ENCODE assay signal across 31 mouse cellular contexts in the genomic region with DNA sequence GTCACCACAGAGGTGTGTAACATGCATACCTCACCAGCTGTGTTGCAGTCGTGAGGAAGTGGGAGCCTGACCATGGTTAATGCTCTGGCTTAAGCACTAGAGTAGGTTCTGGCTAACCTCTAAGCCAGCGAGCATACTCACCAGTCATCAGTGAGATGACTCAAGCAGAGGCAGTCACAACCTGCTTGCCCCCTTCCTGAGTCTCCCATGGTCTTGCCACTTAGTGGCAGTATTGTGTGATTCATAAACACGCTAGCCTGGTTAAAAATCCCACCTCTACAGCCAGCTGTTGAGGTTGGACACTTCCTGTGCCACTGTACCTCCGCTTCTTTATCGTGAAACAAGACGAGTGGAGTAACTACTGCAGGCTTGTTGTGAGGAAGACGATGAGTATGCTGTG. TPM values are rescaled to one million over a fixed set of nuclear protein-coding genes. Genes with fewer than 3 reads are reported as not detected.
DNase-seq lines count a peak whose midpoint lies in the region; ATAC-seq and TF ChIP-seq lines count a peak whose summit lies in the region.
"Had no signal": no experiment of that assay in that cellular context is flagged by ENCODE, and none has a peak within 500 bp of the region (broad histone marks: within the 10 kb centered on the region; RNA-seq: fewer than 3 reads in every experiment).

No protein-coding gene starts in this region.

- no peak overlapping the region for H3K4me3 ChIP-seq in ES-Bruce4 (ENCODE audit: low read depth, low read length)
- H3K4me3 ChIP-seq: embryonic facial prominence, embryonic 10.5 days; embryonic facial prominence, embryonic 15.5 days; forebrain, embryonic 12.5 days; heart, embryonic 15.5 days; hindbrain, embryonic 12.5 days; limb, embryonic 12.5 days; liver, embryonic 12.5 days; midbrain, embryonic 12.5 days had no signal

- no peaks in the 10 kb centered on the region for H3K27me3 ChIP-seq in ES-Bruce4 (ENCODE audit: control insufficient read depth, insufficient read depth, low read length, poor library complexity, severe bottlenecking)
- H3K27me3 ChIP-seq: embryonic facial prominence, embryonic 15.5 days; forebrain, embryonic 12.5 days; heart, embryonic 15.5 days; hindbrain, embryonic 12.5 days; limb, embryonic 12.5 days; liver, embryonic 12.5 days; midbrain, embryonic 12.5 days had no signal

- TF ChIP-seq POLR2A in ES-Bruce4 (IDR thresholded peaks at IDR 0.05; ENCODE audit: insufficient read depth, low read length) = no peak

- peak overlapping the region; percentile 10; the same call in 1 of the 2 replicates for H3K27ac ChIP-seq in ES-Bruce4 (ENCODE audit: insufficient read depth, low read length)
- H3K27ac ChIP-seq: embryonic facial prominence, embryonic 10.5 days; embryonic facial prominence, embryonic 15.5 days; forebrain, embryonic 12.5 days; heart, embryonic 15.5 days; hindbrain, embryonic 12.5 days; limb, embryonic 12.5 days; liver, embryonic 12.5 days; macrophage; midbrain, embryonic 12.5 days had no signal

- DNase-seq in R1 (ENCODE audit: low read depth, low spot score) = peak; percentile 18
- peak; percentile 66 to 80 for DNase-seq in natural killer cell, adult 2 months (ENCODE audit: low spot score in 2 of 2)
- no peak for DNase-seq in adrenal gland, postnatal 36 days
- DNase-seq in left cerebral cortex, postnatal 4 days = no peak
- no peak for DNase-seq in T-cell, adult 2 months (ENCODE audit: low spot score)
- DNase-seq: adrenal gland, adult 8-10 months; cerebellum, adult 11-12 months; cerebellum, postnatal 14 days; forebrain, postnatal 0 days; gastrocnemius, postnatal 10 days; kidney, adult 9 months; kidney, postnatal 10 days; lung, adult 2 months; lung, postnatal 10 days; retina, postnatal 1 day; right cerebral cortex, postnatal 14 days had no signal

- no peak overlapping the region for H3K9ac ChIP-seq in ES-Bruce4 (ENCODE audit: low read depth, poor library complexity, severe bottlenecking)
- H3K9ac ChIP-seq: embryonic facial prominence, embryonic 15.5 days; forebrain, embryonic 12.5 days; forebrain, postnatal 0 days; heart, embryonic 15.5 days; hindbrain, embryonic 12.5 days; limb, embryonic 12.5 days; liver, embryonic 12.5 days; midbrain, embryonic 12.5 days had no signal

- TF ChIP-seq EP300 in ES-Bruce4 (IDR thresholded peaks at IDR 0.05; ENCODE audit: insufficient read depth, low read depth, low read length) = no peak

- peak; percentile 57 to 58; a peak in 3 of 4 replicates for ATAC-seq in hematopoietic stem cell, adult 5-6 weeks (replicated peaks in 1 of 2; ENCODE audit: insufficient read depth in 1 of 2, low FRiP score in 2 of 2, low TSS enrichment in 1 of 2, low read depth in 1 of 2, poor library complexity in 2 of 2, severe bottlenecking in 2 of 2)
- ATAC-seq: forebrain, postnatal 0 days; intestine, postnatal 0 days; liver, embryonic 12.5 days had no signal

- no peak for TF ChIP-seq CTCF in ES-Bruce4 (IDR thresholded peaks at IDR 0.05; ENCODE audit: low read depth, low read length)

- peaks cover 11% of the 10 kb centered on the region for H3K4me1 ChIP-seq in ES-Bruce4 (ENCODE audit: control insufficient read depth, insufficient read depth, low read length)
- H3K4me1 ChIP-seq: embryonic facial prominence, embryonic 10.5 days; embryonic facial prominence, embryonic 15.5 days; forebrain, embryonic 12.5 days; heart, embryonic 15.5 days; hindbrain, embryonic 12.5 days; limb, embryonic 12.5 days; midbrain, embryonic 12.5 days had no signal

- intact Hi-C loops in left cerebral cortex, postnatal 4 days (cut with DNase I) = no loop called here

- H3K36me3 ChIP-seq in ES-Bruce4 (ENCODE audit: control insufficient read depth, insufficient read depth, low read length, poor library complexity, severe bottlenecking) = no peaks in the 10 kb centered on the region

- H3K9me3 ChIP-seq in ES-Bruce4 (replicated peaks; ENCODE audit: control insufficient read depth, insufficient read depth, low read length, poor library complexity, severe bottlenecking) = no peaks in the 10 kb centered on the region
- H3K9me3 ChIP-seq: embryonic facial prominence, embryonic 10.5 days; embryonic facial prominence, embryonic 15.5 days; forebrain, embryonic 12.5 days; heart, embryonic 15.5 days; hindbrain, embryonic 12.5 days; limb, embryonic 12.5 days; liver, embryonic 12.5 days; midbrain, embryonic 12.5 days had no signal

RNA-seq across cellular contexts. Expression of gene Armc9, which starts 32.2 kb away (rescaled TPM):
- polyA plus RNA-seq in ES-Bruce4 (2011; ENCODE audit: insufficient read depth, insufficient read length, low read depth, missing spikeins) = 13.7 and 15.5 TPM in 2 replicates
- 11.3 and 13.4 TPM in 2 replicates for total RNA-seq in hematopoietic stem cell, adult 5-6 weeks (2017)
- 1 to 10 TPM; 9.3 to 9.6 TPM for total RNA-seq in adrenal gland, postnatal 36 days (2021)
- total RNA-seq in left cerebral cortex, postnatal 4 days (2021) = 10 to 100 TPM; 32.7 to 36.7 TPM

RNA-seq across cellular contexts. Expression of gene Gm21972, which starts 53.3 kb away (rescaled TPM):
- 4.1 TPM in 1 of 2 replicates, not detected in the other for polyA plus RNA-seq in ES-Bruce4 (2011; ENCODE audit: insufficient read depth, insufficient read length, low read depth, missing spikeins)
- total RNA-seq in hematopoietic stem cell, adult 5-6 weeks (2017) = 9.2 TPM in 1 of 2 replicates, not detected in the other
- total RNA-seq in adrenal gland, postnatal 36 days (2021) = 1 to 10 TPM; 3.0 to 4.1 TPM
- 1 to 10 TPM; 4.0 to 4.4 TPM for total RNA-seq in left cerebral cortex, postnatal 4 days (2021)
- polyA plus RNA-seq: embryonic facial prominence, embryonic 10.5 days; embryonic facial prominence, embryonic 15.5 days; gonadal fat pad, adult 2 months; large intestine, adult 2 months; lung, adult 2 months; midbrain, embryonic 12.5 days; stomach, embryonic 14.5 days had no signal

Comparison
In these comparisons a context has a peak if more than half of its experiments do, and no peak if none do; other contexts are left out.
1. DNase-seq: peak in R1 (single experiment) and natural killer cell, adult 2 months (2 of 2); none in adrenal gland, postnatal 36 days (0 of 2), left cerebral cortex, postnatal 4 days (single experiment) and T-cell, adult 2 months (single experiment).